Mouse (Mus musculus) myocyte (in vitro differentiated cells): Measurements from ENCODE around the gene Fam189b. TPM values are rescaled to one million over a fixed set of nuclear protein-coding genes. Genes with fewer than 3 reads are reported as not detected.

Experiments
- polyA plus RNA-seq: library from polyadenylated mRNA; unstranded; fragments of >200 nt; fragmentation: generic; extraction: Trizol; gene quantifications from one replicate; pipeline ENCODE4 v1.2.1, GENCODE M21; 2012; ENCODE audit warnings: missing spikeins

Gene Fam189b
- polyA plus RNA-seq, 1 experiment: 15.0 TPM

Other genes with a start within 250 kb of the Fam189b start
- 4.7 TPM for gene Ash1l, start 232.5 kb upstream of the Fam189b start, polyA plus RNA-seq
- 103 TPM for gene Dap3, start 232.0 kb upstream of the Fam189b start, polyA plus RNA-seq
- gene Rusc1, start 89.8 kb upstream of the Fam189b start, polyA plus RNA-seq: 20.2 TPM
- gene Gm43738, start 82.0 kb upstream of the Fam189b start, polyA plus RNA-seq: 0.02 TPM
- 863 TPM for gene Fdps, start 81.2 kb upstream of the Fam189b start, polyA plus RNA-seq
- gene Pklr, start 47.0 kb upstream of the Fam189b start, polyA plus RNA-seq: not detected
- 0.10 TPM for gene Hcn3, start 22.9 kb upstream of the Fam189b start, polyA plus RNA-seq
- 22.2 TPM for gene Clk2, start 18.3 kb upstream of the Fam189b start, polyA plus RNA-seq
- 127 TPM for gene Scamp3, start 5.7 kb upstream of the Fam189b start, polyA plus RNA-seq
- 52.5 TPM for gene Gba, start 19.8 kb downstream of the Fam189b start, polyA plus RNA-seq
- 5.9 TPM for gene Thbs3, start 32.0 kb downstream of the Fam189b start, polyA plus RNA-seq
- 114 TPM for gene Mtx1, start 43.9 kb downstream of the Fam189b start, polyA plus RNA-seq
- gene Muc1, start 45.9 kb downstream of the Fam189b start, polyA plus RNA-seq: 0.37 TPM
- gene Krtcap2, start 62.8 kb downstream of the Fam189b start, polyA plus RNA-seq: 371 TPM
- 15.2 TPM for gene Trim46, start 63.2 kb downstream of the Fam189b start, polyA plus RNA-seq
- 222 TPM for gene Dpm3, start 76.2 kb downstream of the Fam189b start, polyA plus RNA-seq
- 48.7 TPM for gene Slc50a1, start 87.4 kb downstream of the Fam189b start, polyA plus RNA-seq
- gene Efna1, start 98.0 kb downstream of the Fam189b start, polyA plus RNA-seq: 8.2 TPM
- gene Efna3, start 139.8 kb downstream of the Fam189b start, polyA plus RNA-seq: 1.8 TPM
- 5.4 TPM for gene Efna4, start 154.9 kb downstream of the Fam189b start, polyA plus RNA-seq
- gene Adam15, start 166.9 kb downstream of the Fam189b start, polyA plus RNA-seq: 78.4 TPM
- gene Dcst2, start 178.8 kb downstream of the Fam189b start, polyA plus RNA-seq: 0.01 TPM
- 0.41 TPM for gene Dcst1, start 182.1 kb downstream of the Fam189b start, polyA plus RNA-seq
- 47.0 TPM for gene Zbtb7b, start 211.6 kb downstream of the Fam189b start, polyA plus RNA-seq
- not detected for gene Lenep, start 219.7 kb downstream of the Fam189b start, polyA plus RNA-seq
- gene Flad1, start 228.7 kb downstream of the Fam189b start, polyA plus RNA-seq: 19.8 TPM
- 113 TPM for gene Cks1b, start 235.2 kb downstream of the Fam189b start, polyA plus RNA-seq
- 95.5 TPM for gene Shc1, start 235.3 kb downstream of the Fam189b start, polyA plus RNA-seq
- gene Pygo2, start 247.1 kb downstream of the Fam189b start, polyA plus RNA-seq: 58.5 TPM